Mouse (Mus musculus) liver, adult 2 months (tissue): ENCODE measurements at regions not wholly inside any gene's neighbourhood (a gene's known extent, or its start where the extent isn't known, plus 50 kb on each side); places are given as distances from the start of the nearest gene placed in this dataset.

Experiments
- CTCF ChIP-seq: fragments of 200-500 bp; IDR thresholded peaks from 2 replicates; pipeline ENCODE4 v1.5.1; 2011; ENCODE audit warnings: low read depth, low read length, control low read depth
- POLR2A ChIP-seq: fragments of 200-500 bp; IDR thresholded peaks from 2 replicates; pipeline ENCODE4 v1.6.1; 2011; ENCODE audit warnings: low read length, control low read depth; ENCODE audit not compliant: insufficient read depth; ENCODE audit errors: extremely low read depth

DNA sequence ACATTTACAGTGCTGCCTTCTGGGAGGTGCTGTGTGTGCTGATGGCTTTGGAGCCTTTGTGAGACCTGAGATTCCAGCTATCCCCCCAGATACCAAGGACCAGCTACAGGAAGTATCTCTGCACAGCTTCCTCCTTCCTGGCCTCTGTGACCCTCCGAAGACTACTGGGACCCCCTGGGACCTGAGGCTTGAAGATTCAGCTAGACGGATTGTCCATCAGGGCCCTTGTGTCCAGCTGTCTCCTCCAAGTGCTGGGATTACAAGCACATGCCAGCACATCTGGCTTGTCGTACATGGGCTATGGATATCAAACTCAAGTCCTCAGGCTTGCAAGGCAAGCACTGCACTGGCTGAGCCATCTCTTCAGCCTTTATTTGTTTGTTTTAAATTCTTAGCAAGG is 71.7 kb upstream of the Mpp6 start:
- TF ChIP-seq POLR2A (no peak), CTCF (no peak)
